Comparison of ENCODE assay signal across 9 mouse cellular contexts in the genomic region with DNA sequence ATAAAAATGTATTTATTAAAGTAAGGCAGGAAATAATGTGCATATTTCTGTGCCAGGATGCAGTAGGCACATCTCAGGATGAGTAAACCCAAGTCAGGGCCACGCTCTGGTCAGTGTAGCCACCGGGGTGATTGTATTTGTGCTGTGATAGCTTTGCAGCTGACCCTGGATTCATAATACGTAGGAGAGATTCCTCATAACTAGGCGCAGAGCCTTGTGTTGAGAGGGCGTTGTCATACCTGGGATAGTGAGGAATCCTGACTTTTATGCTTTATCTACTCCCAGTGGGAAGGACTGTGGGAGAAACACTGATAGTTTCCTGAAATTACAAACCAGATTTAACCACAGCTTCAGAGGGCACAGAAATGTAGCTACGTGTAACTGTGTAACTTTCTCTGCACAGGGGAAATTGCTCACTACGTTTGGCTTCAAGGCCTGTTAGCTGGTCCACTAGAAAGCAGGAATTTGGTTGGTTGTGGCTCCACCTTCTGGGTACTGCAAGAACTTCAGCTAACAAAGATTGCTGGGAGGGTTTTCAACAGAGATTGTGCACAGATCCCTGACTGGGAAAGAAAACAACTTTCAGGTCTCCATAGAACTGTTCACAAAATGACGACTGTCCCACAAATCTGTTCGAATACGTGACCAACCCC.
DNase-seq lines count a peak whose midpoint lies in the region; ATAC-seq and TF ChIP-seq lines count a peak whose summit lies in the region.
"Had no signal": no experiment of that assay in that cellular context is flagged by ENCODE, and none has a peak within 500 bp of the region (broad histone marks: within the 10 kb centered on the region; RNA-seq: fewer than 3 reads in every experiment).

No protein-coding gene starts in this region.

- no peak overlapping the region for H3K9ac ChIP-seq in heart, embryonic 11.5 days (ENCODE audit: low read depth, low read length)
- H3K9ac ChIP-seq in hindbrain, postnatal 0 days (replicated peaks; ENCODE audit: low read length): no peak overlapping the region

- peak; percentile 39 to 74 for DNase-seq in heart, adult 18-20 months
- DNase-seq in cerebellum, adult 2 months: peak; percentile 47 to 61
- peak; percentile 47 to 92 for DNase-seq in frontal cortex, adult 2 months (ENCODE audit: extremely low spot score in 1 of 2, low spot score in 1 of 2)
- peak; percentile 88 for DNase-seq in hindbrain, postnatal 0 days (ENCODE audit: low spot score)
- DNase-seq in left cerebral cortex, adult 11 months (ENCODE audit: low spot score): peak; percentile 59
- DNase-seq in skeletal muscle tissue, adult 2 months (ENCODE audit: low read depth, low spot score): peak; percentile 31

- no peaks in the 10 kb centered on the region for H3K27me3 ChIP-seq in heart, embryonic 11.5 days (ENCODE audit: control insufficient read depth, insufficient read depth, low read length)
- no peaks in the 10 kb centered on the region for H3K27me3 ChIP-seq in cerebellum, adult 2 months (ENCODE audit: control insufficient read depth, insufficient read depth, low read length)
- H3K27me3 ChIP-seq in hindbrain, postnatal 0 days (ENCODE audit: insufficient read depth, low read length): no peaks in the 10 kb centered on the region

- no peak for ATAC-seq in heart, embryonic 11.5 days (replicated peaks; ENCODE audit: insufficient number of reproducible peaks, low FRiP score, low TSS enrichment)
- peak; percentile 71 for ATAC-seq in hindbrain, postnatal 0 days
- ATAC-seq in megakaryocyte, adult 5-6 weeks (ENCODE audit: poor library complexity, severe bottlenecking): peak; percentile 74

- H3K4me3 ChIP-seq in heart, embryonic 11.5 days (ENCODE audit: low read depth, low read length): no peak overlapping the region
- no peak overlapping the region for H3K4me3 ChIP-seq in cerebellum, adult 2 months (replicated peaks; ENCODE audit: insufficient read depth, low read depth, low read length)
- H3K4me3 ChIP-seq in hindbrain, postnatal 0 days (ENCODE audit: low read length): no peak overlapping the region

- no peaks in the 10 kb centered on the region for H3K36me3 ChIP-seq in heart, embryonic 11.5 days (ENCODE audit: control insufficient read depth, insufficient read depth, low read length)
- H3K36me3 ChIP-seq in hindbrain, postnatal 0 days (ENCODE audit: insufficient read depth, low read length): no peaks in the 10 kb centered on the region
- H3K36me3 ChIP-seq: G1E had no signal

- no peak overlapping the region for H3K27ac ChIP-seq in heart, embryonic 11.5 days (ENCODE audit: low read depth, low read length)
- no peak overlapping the region for H3K27ac ChIP-seq in cerebellum, adult 2 months (ENCODE audit: insufficient read depth, low read length)
- H3K27ac ChIP-seq in hindbrain, postnatal 0 days: no peak overlapping the region

- H3K4me2 ChIP-seq in heart, embryonic 11.5 days: no peak overlapping the region
- H3K4me2 ChIP-seq in hindbrain, postnatal 0 days (ENCODE audit: low read depth, low read length): no peak overlapping the region

- WGBS in heart, embryonic 11.5 days (ENCODE audit: insufficient replicate concordance): 48% methylated on average over 10 of the region's 10 CpGs
- 54% methylated on average over 10 of the region's 10 CpGs for WGBS in cerebellum, adult 2 months
- 50% methylated on average over 10 of the region's 10 CpGs for WGBS in hindbrain, postnatal 0 days

- peak; percentile 79 for TF ChIP-seq CTCF in cerebellum, adult 2 months (IDR thresholded peaks at IDR 0.05; ENCODE audit: borderline replicate concordance, insufficient read depth, low read depth, low read length)
- TF ChIP-seq CTCF in hindbrain, postnatal 0 days (IDR thresholded peaks at IDR 0.05; ENCODE audit: low read depth): peak; percentile 89

- no peaks in the 10 kb centered on the region for H3K9me3 ChIP-seq in heart, embryonic 11.5 days (replicated peaks; ENCODE audit: control insufficient read depth, low read length)
- no peaks in the 10 kb centered on the region for H3K9me3 ChIP-seq in hindbrain, postnatal 0 days (ENCODE audit: low read length)

- 0 out of 2 replicates have a peak, but pooled peaks cover 2% of the 10 kb centered on the region for H3K4me1 ChIP-seq in heart, embryonic 11.5 days (ENCODE audit: control insufficient read depth, insufficient read depth, low read length)
- no peaks in the 10 kb centered on the region for H3K4me1 ChIP-seq in cerebellum, adult 2 months (ENCODE audit: control insufficient read depth, insufficient read depth, low read length)
- 0 out of 2 replicates have a peak, but pooled peaks cover 4% of the 10 kb centered on the region for H3K4me1 ChIP-seq in hindbrain, postnatal 0 days (ENCODE audit: insufficient read depth, low read length)

- TF ChIP-seq POLR2A in cerebellum, adult 2 months (IDR thresholded peaks at IDR 0.05; ENCODE audit: borderline replicate concordance, insufficient read depth, low read length): no peak

Comparison
In these comparisons a context has a peak if more than half of its experiments do, and no peak if none do; other contexts are left out.
1. DNase-seq: peak in every context shown above with its lines; median percentile 88 in hindbrain, postnatal 0 days; 70 in frontal cortex, adult 2 months; 59 in left cerebral cortex, adult 11 months; 56 in heart, adult 18-20 months; 54 in cerebellum, adult 2 months; 31 in skeletal muscle tissue, adult 2 months.